In genomic region chr12:118621697-118622485, GRCm38 (mm10) we compare ENCODE assay signal across 10 mouse cellular contexts.
"Had no signal": no experiment of that assay in that cellular context is flagged by ENCODE, and none has a peak within 500 bp of the region (broad histone marks: within the 10 kb centered on the region; RNA-seq: fewer than 3 reads in every experiment).

No protein-coding gene starts in this region.

- H3K27me3 ChIP-seq: liver, embryonic 15.5 days had no signal

- H3K4me2 ChIP-seq: liver, embryonic 11.5 days; liver, embryonic 15.5 days; midbrain, embryonic 13.5 days had no signal

- ATAC-seq: lung, postnatal 0 days; midbrain, embryonic 13.5 days had no signal

- H3K9me3 ChIP-seq: limb, embryonic 10.5 days; liver, embryonic 15.5 days; midbrain, embryonic 13.5 days had no signal

- H3K27ac ChIP-seq: kidney, postnatal 0 days; left cerebral cortex, adult 2 months; limb, embryonic 10.5 days; liver, embryonic 15.5 days; midbrain, embryonic 13.5 days had no signal

- H3K9ac ChIP-seq: liver, embryonic 15.5 days; midbrain, embryonic 13.5 days had no signal

- H3K4me3 ChIP-seq: left cerebral cortex, adult 2 months; limb, embryonic 10.5 days; liver, embryonic 15.5 days; midbrain, embryonic 13.5 days had no signal

- H3K36me3 ChIP-seq: limb, embryonic 10.5 days; liver, embryonic 15.5 days; midbrain, embryonic 13.5 days had no signal

- DNase-seq: lung, adult 2 months; thymus, adult 18-20 months; thymus, postnatal 14 days had no signal

- H3K4me1 ChIP-seq: liver, embryonic 15.5 days had no signal
